Mouse (Mus musculus) embryonic fibroblast, embryonic 13.5 days (primary cell): ENCODE data around the gene Npepps.

ENCODE experiments used
- CTCF ChIP-seq: IDR thresholded peaks from 2 replicates; pipeline ENCODE4 v1.5.1; 2011; ENCODE audit warnings: mild to moderate bottlenecking, control low read depth, low read length, moderate library complexity, borderline replicate concordance; ENCODE audit not compliant: insufficient read depth
- POLR2A ChIP-seq: IDR thresholded peaks from 2 replicates; pipeline ENCODE4 v1.6.1; 2011; ENCODE audit warnings: low read depth, mild to moderate bottlenecking, control low read depth, low read length, moderate library complexity

- no peak for TF ChIP-seq POLR2A
- TF ChIP-seq CTCF = no peak
Measured at GRCm38 (mm10) chr11:97304631-97305030, 24.2 kb upstream of the Npepps start.
